Mouse (Mus musculus): ENCODE data around the gene Stra6l.

Gene Stra6l

GRCm38 (mm10) chr4:45846263-45846662 is 2.2 kb upstream of the Stra6l start:
- DNase-seq, result no peak

GRCm38 (mm10) chr4:45848825-45849156 is 327 bp downstream of the Stra6l start:
- DNase-seq, result no peak

- no peak for DNase-seq
These were observed 955 bp downstream of the Stra6l start for GRCm38 (mm10) chr4:45849419-45849818.

GRCm38 (mm10) chr4:45851640-45852051 is 3.2 kb downstream of the Stra6l start:
- DNase-seq, result peak; percentile 40

GRCm38 (mm10) chr4:45853496-45854246 is 5.2 kb downstream of the Stra6l start:
- DNase-seq, result peak; percentile 26

- DNase-seq, result peak; percentile 90
These were observed 7.5 kb downstream of the Stra6l start for GRCm38 (mm10) chr4:45855803-45856424.

- peak; percentile 17 for DNase-seq
These were observed 12.7 kb downstream of the Stra6l start for GRCm38 (mm10) chr4:45861160-45861559.

- no peak for DNase-seq
These were observed 19.0 kb downstream of the Stra6l start for GRCm38 (mm10) chr4:45867416-45867815.

- no peak for DNase-seq
These were observed 20.8 kb downstream of the Stra6l start for GRCm38 (mm10) chr4:45869021-45869815.

- DNase-seq, result no peak
These were observed 23.7 kb downstream of the Stra6l start for GRCm38 (mm10) chr4:45872147-45872546.

- peak; percentile 64 for DNase-seq
These were observed 30.5 kb downstream of the Stra6l start for GRCm38 (mm10) chr4:45878929-45879328.

- no peak for DNase-seq
These were observed 34.1 kb downstream of the Stra6l start for GRCm38 (mm10) chr4:45882521-45882920.

GRCm38 (mm10) chr4:45883250-45883649 is 34.8 kb downstream of the Stra6l start:
- DNase-seq, result no peak

- DNase-seq, result no peak
These were observed 41.0 kb downstream of the Stra6l start for GRCm38 (mm10) chr4:45889487-45889886.

- peak; percentile 83 for DNase-seq
These were observed 41.8 kb downstream of the Stra6l start, which contains the start of gene Ccdc180 for GRCm38 (mm10) chr4:45890066-45890761. TSS of gene Ccdc180 (plus strand) at chr4:45890303.

- no peak for DNase-seq
These were observed 48.1 kb downstream of the Stra6l start for GRCm38 (mm10) chr4:45896425-45897081.

- no peak for DNase-seq
These were observed 49.9 kb downstream of the Stra6l start for GRCm38 (mm10) chr4:45898413-45898812.

- DNase-seq, result no peak
These were observed 60.8 kb downstream of the Stra6l start for GRCm38 (mm10) chr4:45909256-45909655.

GRCm38 (mm10) chr4:45909924-45910323 is 61.5 kb downstream of the Stra6l start:
- no peak for DNase-seq

GRCm38 (mm10) chr4:45911256-45911655 is 62.8 kb downstream of the Stra6l start:
- DNase-seq, result no peak

GRCm38 (mm10) chr4:45911876-45912275 is 63.4 kb downstream of the Stra6l start:
- no peak for DNase-seq

- peak; percentile 42 for DNase-seq
These were observed 68.6 kb downstream of the Stra6l start for GRCm38 (mm10) chr4:45917091-45917490.

All from lung, postnatal 10 days (tissue).